Mouse (Mus musculus) Patski (cell line): Measurements from ENCODE around the gene Gm20479. TPM values are rescaled to one million over a fixed set of nuclear protein-coding genes. Genes with fewer than 3 reads are reported as not detected.

Source experiments
- ATAC-seq: fragments of 100-300 bp; one replicate; pipeline ENCODE4 v1.8.0; 2021
- CTCF ChIA-PET: fragments of 350-600 bp; sonication (Branson Sonifier 250); formaldehyde crosslinking; loops from one replicate; lab custom pipeline; 2022; ENCODE audit warnings: inconsistent platforms; lab: Charles Lee
- POLR2A ChIA-PET: fragments of 350-600 bp; sonication (Branson Sonifier 250); formaldehyde crosslinking; loops from one replicate; lab custom pipeline; 2022; ENCODE audit warnings: antibody characterized with exemption, inconsistent platforms; lab: Charles Lee
- DNase-seq: peaks from one replicate; pipeline ENCODE4 v3.0.0-alpha.2; 2011; ENCODE audit warnings: low read depth, low spot score
- H3K27me3 ChIP-seq: fragments of 371-371 bp; one replicate; pipeline ENCODE4 v1.5.1; 2021
- CTCF ChIP-seq: fragments of 100-300 bp; IDR thresholded peaks from one replicate; pipeline ENCODE4 v1.5.1; 2021
- in situ Hi-C: fragments of 300-500 bp; cut with MboI; formaldehyde crosslinking; loops from 3 replicates; pipeline ENCODE4 v1.11.1; 2018; ENCODE audit warnings: low pct_unique_long_range_greater_than_20kb, mixed read lengths
- polyA plus RNA-seq: library from polyadenylated mRNA; unstranded; gene quantifications from one replicate; pipeline ENCODE4 v1.2.3, GENCODE M21; 2021

The Gm20479 gene
- polyA plus RNA-seq, 1 experiment from 2014 or later: 0.64 TPM

- H3K27me3 ChIP-seq: no peaks in the 10 kb centered on the region
- ChIA-PET CTCF (interaction anchor here (1.3 to 1.8 kb wide), 2 partner anchors 11 to 27 kb away, joined by 4 to 10 read pairs; no protein-coding TSS in a partner anchor), POLR2A (no interaction called here)
- in situ Hi-C loops: no loop called here
- ATAC-seq: no peak
- DNase-seq: no peak
- no peak for TF ChIP-seq CTCF
Measured at GRCm38 (mm10) chr7:27305091-27305730, 52.0 kb downstream of the Gm20479 start.

Other genes with a start within 250 kb of the Gm20479 start
- not detected for gene Cyp2f2, start 237.5 kb downstream of the Gm20479 start, polyA plus RNA-seq
- 0.33 TPM for gene Cyp2t4, start 203.7 kb downstream of the Gm20479 start, polyA plus RNA-seq
- gene Egln2, start 190.6 kb downstream of the Gm20479 start, polyA plus RNA-seq: 51.6 TPM
- gene Rab4b, start 178.5 kb downstream of the Gm20479 start, polyA plus RNA-seq: 56.9 TPM
- not detected for gene Gm21983, start 176.3 kb downstream of the Gm20479 start, polyA plus RNA-seq
- not detected for gene Mia, start 176.3 kb downstream of the Gm20479 start, polyA plus RNA-seq
- gene BC024978, start 161.6 kb downstream of the Gm20479 start, polyA plus RNA-seq: 13.2 TPM
- gene Snrpa, start 161.1 kb downstream of the Gm20479 start, polyA plus RNA-seq: 89.3 TPM
- gene Itpkc, start 128.8 kb downstream of the Gm20479 start, polyA plus RNA-seq: 6.5 TPM
- gene Coq8b, start 124.4 kb downstream of the Gm20479 start, polyA plus RNA-seq: 39.6 TPM
- gene Numbl, start 99.0 kb downstream of the Gm20479 start, polyA plus RNA-seq: 9.6 TPM
- gene Ltbp4, start 19.7 kb downstream of the Gm20479 start, polyA plus RNA-seq: 10.3 TPM
- gene Shkbp1, start 1.4 kb downstream of the Gm20479 start, polyA plus RNA-seq: 24.7 TPM
- 0.13 TPM for gene Sptbn4, start 90.3 kb upstream of the Gm20479 start, polyA plus RNA-seq
- gene Blvrb, start 90.6 kb upstream of the Gm20479 start, polyA plus RNA-seq: 20.3 TPM
- gene Sertad3, start 116.3 kb upstream of the Gm20479 start, polyA plus RNA-seq: 9.1 TPM
- gene Sertad1, start 129.5 kb upstream of the Gm20479 start, polyA plus RNA-seq: 27.6 TPM
- gene Prx, start 141.9 kb upstream of the Gm20479 start, polyA plus RNA-seq: 4.4 TPM
- gene Hipk4, start 165.8 kb upstream of the Gm20479 start, polyA plus RNA-seq: 0.95 TPM
- 148 TPM for gene Pld3, start 195.8 kb upstream of the Gm20479 start, polyA plus RNA-seq
- gene 2310022A10Rik, start 195.8 kb upstream of the Gm20479 start, polyA plus RNA-seq: 13.6 TPM
- 71.9 TPM for gene Akt2, start 234.1 kb upstream of the Gm20479 start, polyA plus RNA-seq